Mouse (Mus musculus): Measurements from ENCODE around the gene Nln.

Nln gene

DNA sequence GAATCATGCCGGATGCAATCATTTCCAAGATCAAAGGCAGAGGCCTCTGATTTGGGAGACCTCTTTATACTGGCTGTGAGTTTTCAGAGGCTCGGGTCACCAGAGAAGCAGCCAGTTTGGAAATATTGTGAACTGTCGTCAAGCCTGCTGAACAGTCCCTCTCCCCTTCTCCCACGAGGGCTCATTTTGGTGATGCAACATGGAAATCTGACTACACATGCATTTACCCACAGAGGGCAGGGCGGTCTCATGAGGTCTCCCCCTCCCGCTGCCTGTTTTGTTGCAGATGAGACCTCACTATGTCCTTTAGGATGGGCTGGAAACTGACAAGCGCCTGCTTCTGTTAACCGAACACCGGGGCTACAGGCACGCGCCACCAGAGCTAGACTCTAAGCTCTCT lies 95.4 kb downstream of the Nln start:
- DNase-seq (ENCODE audit: low spot score) = no peak

DNA sequence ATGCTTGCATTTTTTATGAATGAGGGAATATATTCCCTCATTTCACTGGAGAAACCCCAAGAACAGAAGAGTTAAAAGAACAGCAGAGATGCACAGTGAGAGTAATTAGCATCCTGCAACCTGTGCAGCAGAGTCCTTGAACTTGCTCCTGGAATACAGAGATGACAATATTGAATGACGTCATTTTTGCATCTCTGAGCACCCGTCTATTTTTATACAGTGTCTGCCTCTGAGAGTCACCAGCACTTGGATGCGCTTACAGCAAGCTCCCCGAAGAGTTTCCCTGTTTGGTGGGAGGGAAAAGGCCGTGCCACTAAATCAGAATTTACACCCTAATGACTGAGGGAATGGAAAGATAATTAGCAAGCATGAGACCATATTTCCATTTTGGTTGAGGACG lies 96.0 kb downstream of the Nln start:
- DNase-seq (ENCODE audit: low spot score) = no peak

DNA sequence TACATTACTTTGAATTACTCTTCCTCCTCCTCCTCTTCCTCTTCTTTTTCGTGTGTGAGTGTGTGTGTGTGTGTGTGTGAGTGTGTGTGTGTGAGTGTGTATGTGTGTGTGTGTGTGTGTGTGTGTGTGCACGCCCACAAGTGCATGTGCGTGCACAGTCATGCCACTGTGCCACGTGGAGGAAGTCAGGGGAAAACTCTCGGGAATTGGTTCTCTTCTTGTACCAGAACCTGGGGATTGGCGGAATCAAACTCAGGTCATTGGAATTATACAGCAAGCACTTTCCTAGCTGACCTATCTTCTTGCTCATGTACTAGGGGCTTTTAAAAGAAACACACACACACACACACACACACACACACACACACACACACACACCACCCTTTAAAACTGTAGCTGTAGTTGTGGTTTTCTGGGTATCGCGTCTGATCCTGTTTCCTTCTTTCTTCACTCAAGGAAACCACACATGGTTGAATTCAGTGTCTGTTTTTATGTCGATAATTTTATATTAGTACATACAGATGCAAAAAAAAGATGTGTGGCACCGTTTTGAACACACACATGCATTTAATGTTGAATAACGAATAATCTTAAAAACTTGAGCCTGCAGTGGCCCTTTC lies 97.1 kb downstream of the Nln start:
- DNase-seq (ENCODE audit: low spot score) = no peak

DNA sequence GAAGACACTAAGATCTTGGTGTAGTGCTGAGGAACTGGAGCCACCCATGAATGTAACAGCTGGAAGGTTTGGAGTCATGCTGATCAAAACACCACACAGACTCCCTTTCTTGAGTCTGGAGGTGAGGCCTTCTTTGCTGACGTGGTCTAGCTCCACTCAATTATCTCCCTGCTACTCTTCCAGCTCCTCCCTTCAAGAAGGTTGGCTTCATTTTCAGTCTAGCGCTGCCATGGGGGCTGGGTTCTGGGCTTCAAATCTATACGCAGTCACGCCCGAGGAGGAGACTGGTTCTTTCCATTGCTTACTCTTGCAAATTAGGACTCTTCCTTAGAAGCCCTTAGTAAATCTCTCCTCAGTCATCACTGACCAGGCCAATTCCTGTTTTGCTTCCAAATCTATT lies 98.1 kb downstream of the Nln start:
- no peak for DNase-seq (ENCODE audit: low spot score)

DNA sequence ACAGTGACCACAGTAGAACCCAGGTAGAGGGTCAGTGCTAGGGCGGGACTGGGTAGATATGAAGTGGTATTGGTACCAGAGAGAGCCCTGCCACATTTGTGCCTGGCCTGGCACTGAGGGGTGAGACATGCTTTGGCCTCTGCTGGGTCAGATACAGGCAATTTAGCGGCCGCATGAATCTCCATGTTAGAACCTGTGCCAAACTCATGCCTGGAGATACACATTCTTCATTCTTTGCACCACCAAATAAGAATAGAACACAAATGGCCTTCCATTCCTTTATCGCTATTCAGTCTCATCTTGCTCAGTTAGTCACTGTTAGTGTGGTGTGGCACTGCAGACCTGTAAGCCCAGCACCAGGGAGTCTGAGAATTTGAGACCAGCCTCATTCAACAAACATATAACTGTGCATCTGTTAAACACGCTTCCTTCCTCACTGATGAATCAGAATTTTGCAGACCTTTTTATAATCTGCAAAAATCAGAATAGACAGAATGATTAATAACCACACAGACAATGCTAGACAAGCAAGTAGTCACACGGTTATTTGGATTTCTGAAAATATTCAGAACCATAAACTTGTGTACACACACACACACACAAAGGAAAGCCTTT lies 104.1 kb downstream of the Nln start:
- DNase-seq (ENCODE audit: low spot score) = no peak

DNA sequence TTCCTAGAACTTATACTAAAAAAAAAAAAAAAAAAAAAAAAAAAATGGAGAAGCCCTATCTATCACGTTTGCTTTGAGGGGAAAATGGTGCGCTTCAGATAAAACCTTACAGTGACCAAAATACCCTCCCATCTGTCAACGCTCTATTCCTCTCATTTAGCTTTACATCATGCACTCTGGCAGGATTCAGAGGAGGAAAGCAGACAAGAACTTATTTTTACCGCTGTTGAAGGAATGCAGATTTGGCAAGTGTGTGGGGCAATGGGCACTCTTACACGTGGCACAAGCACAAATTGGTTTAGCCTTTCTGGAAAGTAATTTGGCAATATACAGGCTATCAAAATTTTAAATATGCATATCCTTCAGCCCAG lies 115.3 kb downstream of the Nln start:
- DNase-seq (ENCODE audit: low spot score) = no peak

DNA sequence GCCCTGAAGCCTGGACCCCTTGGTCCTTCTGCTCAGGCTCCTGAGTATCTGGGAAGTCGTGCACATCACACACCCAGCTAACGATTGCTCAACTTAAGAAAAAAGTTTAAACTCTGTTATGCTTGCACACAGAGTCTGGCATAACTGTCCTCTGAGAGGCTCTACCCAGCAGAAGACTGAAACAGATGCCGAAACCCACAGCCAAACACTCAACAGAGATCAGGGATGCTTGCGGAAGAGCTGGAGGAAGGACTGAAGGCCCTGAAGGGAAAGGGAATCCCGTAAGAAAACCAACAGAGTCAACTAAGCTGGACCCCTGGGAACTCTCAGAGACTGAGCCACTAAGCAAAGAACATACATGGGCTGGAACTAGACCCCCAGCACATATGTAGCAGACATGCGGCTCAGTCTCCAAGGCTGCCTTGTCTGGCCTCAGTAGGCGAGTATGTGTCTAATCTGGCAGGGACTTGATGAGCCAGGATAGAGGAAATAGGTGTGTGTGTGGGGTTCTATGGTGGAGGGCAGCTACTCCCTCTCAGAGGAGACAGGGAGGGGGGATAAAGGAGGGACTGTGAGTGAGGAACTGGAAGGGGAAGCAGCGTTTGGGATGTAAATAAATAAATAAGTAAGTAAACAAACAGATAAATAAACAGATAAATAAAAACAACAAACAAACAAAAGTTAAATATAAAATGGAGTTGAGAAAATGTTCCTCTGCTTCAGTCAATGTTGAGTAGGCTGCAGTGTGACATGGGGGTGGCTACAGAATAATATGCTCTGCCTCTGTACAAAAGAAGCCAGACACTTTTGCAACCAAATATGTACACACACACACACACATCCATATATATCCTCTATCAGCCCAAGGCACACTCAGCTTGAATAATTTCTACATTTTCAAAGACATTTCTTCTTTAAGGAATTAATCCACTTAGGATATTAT lies 116.0 kb downstream of the Nln start:
- no peak for DNase-seq (ENCODE audit: low spot score)

DNA sequence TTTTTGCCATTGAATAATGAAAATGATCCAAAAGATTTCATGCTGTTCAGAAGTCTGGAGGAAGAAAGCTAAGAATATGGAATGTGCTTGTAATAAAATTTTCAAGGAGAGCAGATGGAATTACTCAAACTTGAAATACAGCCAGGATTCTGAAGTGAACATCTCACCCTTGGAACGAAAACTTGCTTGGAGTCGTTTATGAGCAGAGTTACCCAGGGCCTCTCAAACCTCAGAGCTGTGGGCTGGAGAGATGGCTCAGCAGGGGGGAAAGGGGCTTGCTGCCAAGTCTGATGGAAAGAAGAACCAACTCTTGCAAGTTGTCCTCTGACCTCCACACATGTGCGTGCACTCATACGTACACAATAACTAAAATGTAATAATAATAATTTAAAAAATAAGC lies 122.8 kb downstream of the Nln start:
- no peak for DNase-seq (ENCODE audit: low spot score)

DNA sequence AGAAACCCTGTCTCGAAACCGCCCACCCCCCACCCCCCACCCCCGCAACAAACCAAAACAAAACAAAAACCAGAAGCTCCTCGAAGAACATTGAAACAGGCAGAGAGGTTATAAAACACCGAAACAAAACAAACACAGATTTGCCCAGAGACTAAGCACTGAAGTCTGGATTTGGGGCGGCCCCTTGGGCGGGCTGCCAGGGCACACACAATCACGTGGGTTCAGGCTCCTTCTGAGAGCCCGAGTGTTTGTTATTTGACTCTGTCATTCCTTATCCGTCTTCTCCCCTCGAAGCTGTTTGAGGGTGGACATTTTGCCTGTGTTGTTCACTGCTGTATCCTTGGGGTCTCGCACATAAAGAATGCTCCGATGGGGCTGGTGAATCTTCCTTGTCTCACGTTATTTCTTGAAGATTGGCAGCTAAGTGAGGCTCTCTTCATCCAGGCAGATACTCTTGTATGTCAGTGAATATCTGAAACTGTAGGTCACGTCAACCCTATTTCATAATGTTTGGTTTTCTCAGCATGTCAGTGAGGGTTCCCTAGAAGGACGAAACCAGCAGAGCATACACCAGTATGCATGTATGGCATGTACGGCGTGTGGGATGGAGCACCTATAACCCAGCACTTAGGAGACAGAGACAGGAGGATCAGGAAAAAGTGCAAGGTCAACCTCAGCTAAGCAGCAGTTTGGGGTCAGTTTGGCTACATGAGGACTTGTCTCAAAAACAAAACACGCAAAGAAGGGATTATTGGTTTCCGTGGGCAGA lies 123.7 kb downstream of the Nln start:
- no peak for DNase-seq (ENCODE audit: low spot score)

DNA sequence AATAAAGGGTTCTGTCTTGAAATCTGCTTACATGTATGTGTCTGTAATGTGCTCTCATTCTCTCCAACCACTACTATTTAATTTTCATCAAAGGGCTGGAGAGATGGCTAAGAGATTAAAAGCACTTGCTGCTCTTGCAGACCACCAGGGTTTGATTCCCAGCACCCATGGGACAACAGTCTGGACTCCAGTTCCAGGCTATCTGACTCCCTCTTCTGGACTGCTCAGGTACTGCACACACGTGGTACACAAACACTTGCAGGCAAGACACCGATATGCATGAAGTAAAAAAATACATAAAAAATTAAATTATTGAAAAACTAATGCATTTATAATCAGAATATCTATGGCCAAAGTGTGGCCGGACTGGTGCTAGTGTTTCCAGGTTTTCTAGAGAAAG lies 127.0 kb downstream of the Nln start:
- DNase-seq (ENCODE audit: low spot score) = no peak

DNA sequence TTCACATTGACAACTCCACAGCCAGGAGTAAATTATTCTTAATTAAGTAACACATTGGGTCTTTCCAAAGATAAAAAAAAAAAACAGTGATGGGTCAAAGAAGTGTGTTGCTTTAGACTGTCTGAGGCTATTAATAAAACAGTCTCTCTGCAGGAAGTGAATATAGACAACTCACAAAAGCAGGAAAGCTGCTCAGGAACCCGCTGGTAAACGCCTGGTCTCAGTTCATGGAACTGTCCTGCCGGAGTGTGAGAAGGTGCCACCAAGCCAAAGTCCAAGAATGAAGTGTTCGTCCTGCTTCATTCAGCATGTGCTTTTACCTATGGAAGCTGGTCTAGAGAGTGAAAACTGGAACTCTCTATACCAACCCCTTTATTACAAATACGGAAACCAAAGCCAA lies 129.0 kb downstream of the Nln start:
- DNase-seq (ENCODE audit: low spot score) = no peak

DNA sequence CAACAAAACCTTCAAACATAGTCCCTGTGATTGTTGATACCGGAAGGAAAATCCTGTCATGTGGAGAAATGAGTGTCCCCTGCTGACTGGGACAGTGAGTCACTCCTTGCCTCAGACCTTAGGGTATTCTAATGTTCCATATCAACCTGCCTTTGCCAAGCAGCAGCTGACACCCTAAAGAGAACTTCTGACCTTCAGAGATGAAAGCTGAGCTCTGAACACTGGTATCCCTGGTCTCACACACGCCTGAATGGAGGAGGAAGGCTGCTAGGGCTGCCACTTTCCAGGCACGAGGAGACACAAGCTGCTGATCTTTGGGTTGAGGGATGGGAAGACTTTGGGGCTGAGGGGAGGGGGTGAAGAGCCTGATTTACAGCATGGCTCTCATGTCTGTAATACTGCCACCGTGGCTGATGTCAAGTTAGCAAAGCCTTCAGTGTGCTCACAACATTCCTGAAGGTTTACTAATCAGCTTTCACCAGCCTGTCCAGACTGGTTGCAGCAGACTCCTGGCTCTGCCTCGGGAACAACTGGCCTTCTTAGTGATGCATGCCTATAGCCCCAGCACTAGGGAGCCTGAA lies 131.0 kb downstream of the Nln start:
- no peak for DNase-seq (ENCODE audit: low spot score)

DNA sequence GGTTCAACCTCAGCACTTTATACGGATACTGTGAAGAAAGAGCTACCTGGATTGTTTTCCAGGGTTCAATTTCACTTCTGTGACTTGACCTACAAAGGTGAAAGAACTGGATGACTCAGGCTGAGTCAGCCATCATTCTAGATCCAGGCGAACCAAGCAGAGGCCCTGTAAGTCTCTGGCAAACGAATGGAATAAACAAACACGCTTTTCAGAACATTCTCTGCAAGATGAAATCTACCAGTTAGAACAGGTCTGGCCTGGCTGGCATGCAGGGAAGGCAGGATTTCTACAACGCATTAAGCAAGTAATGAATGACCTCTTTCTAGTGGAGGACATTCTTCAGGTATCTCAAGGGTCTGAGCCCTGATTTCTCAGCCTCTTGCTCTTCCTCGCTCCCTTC lies 131.6 kb downstream of the Nln start:
- DNase-seq (ENCODE audit: low spot score) = no peak

DNA sequence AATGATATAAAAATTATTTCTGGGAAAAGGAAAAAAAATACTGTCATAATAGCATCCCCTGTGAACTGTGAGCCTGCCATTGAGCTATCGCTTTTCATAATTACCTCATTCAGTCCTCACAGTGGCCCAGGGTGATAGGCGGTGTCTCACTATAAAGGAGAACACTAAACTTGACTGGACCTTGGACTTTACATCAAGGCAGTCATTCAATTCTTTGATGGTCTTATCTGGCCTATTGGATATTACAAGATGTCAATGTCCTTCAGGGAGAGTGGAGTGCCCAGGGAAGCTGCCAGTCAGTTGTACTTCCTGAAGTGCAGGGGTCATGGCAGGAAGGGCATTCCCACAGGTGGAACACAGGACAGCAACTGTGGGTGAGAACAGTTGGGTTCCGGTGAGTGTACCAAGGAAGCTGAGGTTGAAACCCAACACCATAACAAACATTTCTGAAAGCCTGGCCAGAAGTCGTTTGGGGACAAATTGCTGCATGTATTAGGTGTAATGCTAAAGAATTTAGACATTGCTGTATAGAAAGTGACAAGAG lies 133.2 kb downstream of the Nln start:
- DNase-seq (ENCODE audit: low spot score) = no peak

DNA sequence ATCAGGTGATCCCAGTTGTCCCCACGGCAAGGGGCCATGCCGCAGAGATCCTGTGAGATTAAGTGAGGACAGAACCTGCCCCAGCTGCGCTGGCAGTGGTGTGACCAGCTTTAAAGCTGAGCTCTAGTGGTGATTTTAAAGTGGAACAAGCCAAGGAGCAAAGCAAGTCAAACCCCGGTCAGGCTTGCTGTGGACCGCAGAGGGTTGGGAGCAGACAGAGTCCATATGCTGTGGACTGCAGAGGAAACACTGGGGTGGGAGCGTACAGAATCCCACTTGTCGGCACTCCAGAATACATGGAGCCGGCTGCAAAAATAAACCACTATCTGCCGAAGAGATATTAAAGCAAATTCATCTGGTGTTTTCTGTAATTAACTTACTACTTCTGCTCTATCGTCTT lies 134.3 kb downstream of the Nln start:
- DNase-seq (ENCODE audit: low spot score) = no peak

DNA sequence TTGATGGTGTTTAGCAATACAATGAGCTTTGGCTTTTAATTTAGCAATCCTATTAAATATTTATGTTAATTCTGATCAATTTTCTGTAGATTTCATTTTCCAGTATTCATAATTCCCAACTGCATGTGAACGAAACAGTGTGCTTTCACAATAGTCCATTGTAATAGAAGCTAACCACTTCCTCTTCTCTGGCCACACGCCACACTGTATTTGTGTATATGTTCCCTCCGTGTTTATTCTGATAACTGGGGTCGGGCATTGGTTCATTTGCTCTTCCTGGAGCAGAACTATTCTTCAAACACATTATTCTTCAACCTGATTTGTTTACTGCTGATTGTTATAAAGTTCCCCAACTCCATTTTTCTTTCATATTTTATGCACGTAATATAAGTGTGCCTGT lies 135.4 kb downstream of the Nln start:
- no peak for DNase-seq (ENCODE audit: low spot score)
